Mouse (Mus musculus) neutrophil, adult 5-6 weeks (primary cell): Measurements from ENCODE around the gene Nos1. TPM values are rescaled to one million over a fixed set of nuclear protein-coding genes. Genes with fewer than 3 reads are reported as not detected.

ENCODE experiments used
- ATAC-seq: fragments of 151-379, 151-347 bp; 2 replicates; pipeline ENCODE4 v1.8.0; 2017; ENCODE audit warnings: mild to moderate bottlenecking, moderate TSS enrichment; ENCODE audit not compliant: insufficient number of reproducible peaks, poor library complexity, low FRiP score, severe bottlenecking; ENCODE audit errors: extremely low read depth
- total RNA-seq: library from RNA; stranded (forward); fragments of 200-1000 nt; gene quantifications from 2 replicates; pipeline ENCODE4 v1.2.3, GENCODE M21; 2017

Gene Nos1
- total RNA-seq, 1 experiment from 2014 or later: not detected

DNA sequence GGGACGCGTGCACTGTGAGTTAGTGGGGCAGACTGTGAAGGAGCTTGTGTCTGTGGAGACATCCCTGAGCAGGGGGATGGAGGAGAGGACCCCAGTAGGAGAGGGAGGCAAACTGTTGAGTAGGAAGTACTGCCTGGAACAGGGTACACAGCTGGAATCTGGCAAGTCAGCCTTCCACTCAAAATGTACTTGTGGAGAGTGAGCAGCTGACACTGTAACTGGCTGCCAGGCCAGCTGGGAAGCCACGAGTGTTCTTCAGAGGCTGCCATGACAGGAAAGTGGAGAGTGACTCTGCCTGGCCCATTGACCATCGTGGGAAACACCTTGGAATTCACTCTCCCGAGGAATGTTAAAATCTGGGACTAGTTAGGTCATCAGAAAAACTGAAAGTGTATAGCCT is 201.1 kb downstream of the Nos1 start:
- no peak for ATAC-seq

DNA sequence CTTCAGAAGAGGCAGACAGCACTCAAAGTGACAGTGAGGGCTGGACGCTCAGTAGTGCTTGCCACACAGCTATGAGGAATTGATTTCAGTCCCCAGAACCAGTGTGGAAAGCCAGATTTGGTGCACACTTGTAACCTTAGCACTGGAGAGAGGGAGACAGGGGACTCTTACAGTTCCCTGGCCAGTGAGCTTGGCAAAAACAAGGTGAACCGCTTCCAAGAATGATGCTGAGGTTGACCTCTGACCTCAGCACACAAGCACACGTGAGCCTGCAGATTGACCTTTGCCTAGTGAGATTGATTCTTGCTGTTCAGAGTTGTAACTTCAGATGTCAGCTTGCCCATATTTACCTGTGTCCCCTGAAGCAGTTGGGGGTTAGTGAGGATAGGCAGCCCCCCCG is 205.5 kb downstream of the Nos1 start:
- ATAC-seq: no peak

DNA sequence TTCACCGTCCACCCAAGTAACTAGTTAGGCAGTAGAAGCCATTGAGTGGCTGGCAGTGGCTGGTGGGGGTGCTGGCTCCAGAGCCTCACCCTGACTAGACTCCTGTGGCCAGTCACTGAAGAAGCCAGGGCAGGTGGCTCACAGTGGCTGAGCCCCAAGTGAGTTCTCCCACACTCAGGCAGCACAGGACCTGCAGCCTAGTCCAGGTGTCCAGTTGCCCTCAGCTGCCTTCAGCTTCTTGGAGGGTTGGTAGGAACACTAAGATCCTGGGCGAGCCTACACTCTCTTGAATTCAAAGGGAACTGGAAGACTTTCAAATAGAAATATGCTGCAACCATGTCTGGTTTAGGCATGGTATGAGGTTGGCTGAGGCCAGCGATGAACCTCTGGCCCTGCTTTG is 207.1 kb downstream of the Nos1 start:
- ATAC-seq: no peak

DNA sequence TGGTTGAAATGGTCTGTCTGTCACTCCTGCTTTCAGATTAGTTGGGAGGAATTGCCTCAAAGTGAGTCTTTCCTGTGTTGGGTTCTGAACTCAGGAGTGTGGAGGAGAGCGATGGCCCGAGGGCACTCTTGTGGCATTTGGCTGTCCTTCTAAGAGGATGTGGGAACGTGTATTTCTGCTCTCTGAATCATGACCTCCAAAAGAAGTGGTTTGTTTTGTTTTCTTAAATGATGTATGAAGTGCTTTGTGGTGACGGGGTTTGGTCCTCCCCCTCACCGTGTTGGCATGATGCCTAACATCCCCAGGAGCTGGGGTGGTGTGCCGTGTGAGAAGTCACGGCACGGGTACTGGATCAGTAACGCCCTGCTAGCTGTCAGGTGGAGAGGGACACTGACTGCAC is 207.5 kb downstream of the Nos1 start:
- no peak for ATAC-seq

DNA sequence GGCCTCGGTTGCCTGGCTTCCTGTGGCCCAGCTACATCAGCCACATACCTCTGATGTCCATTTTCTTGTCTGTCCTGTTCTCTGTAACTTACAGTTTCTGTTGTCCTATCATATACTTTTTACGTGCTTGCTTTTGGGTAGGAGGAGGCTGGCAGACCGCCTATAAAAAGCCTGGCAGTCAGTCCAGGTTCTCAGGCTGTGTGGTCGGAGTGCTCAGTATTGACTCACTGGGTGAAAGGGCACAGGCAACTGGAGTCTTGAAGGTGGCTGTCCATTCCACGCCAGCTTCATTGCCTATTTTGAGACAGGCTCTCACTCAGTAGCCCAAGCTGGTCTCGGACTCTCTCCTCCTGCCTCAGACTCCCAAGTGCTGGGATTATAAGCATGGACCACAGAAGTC is 208.9 kb downstream of the Nos1 start:
- no peak for ATAC-seq

DNA sequence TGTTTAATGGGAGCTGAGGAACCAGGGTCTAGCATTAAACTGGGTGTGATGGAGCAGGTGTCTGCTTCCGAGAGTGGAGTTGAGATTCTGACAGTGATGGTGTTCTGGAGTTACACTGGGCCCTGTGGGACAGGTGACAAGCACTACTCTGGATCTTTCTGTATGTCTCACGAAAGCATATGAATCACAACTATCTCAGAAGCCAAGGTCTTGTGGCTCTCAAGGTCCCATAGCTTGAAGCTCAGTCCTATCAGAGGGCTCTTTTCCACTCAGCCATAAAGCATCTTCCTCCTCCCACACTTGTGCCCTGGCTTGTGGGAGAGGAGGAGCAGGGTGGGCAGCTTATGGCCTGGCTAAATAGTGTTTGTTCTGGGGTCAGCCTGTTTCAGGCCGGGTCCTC is 210.1 kb downstream of the Nos1 start:
- no peak for ATAC-seq

DNA sequence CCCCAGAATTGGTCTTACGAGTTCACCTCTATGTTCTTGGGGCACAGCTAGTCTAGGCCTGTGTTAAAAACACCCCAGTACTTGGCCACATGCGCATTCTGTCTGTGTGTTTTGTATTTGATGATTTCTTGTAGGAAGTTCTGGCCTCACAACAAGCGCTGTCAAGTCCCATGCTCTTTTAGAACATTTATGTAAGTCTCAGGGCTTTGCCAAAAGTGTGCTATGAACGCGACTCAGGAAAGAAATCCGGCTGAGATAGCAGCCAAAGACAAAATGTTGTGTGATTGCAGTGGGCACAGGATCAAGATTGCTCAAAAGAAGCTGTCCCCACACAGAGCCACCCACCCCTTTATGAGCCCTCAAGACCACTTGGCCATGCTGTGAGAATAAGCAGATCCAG is 212.7 kb downstream of the Nos1 start:
- ATAC-seq: no peak

- ATAC-seq: no peak
Observed at GRCm38 (mm10) chr5:117995372-117995901, 214.6 kb downstream of the Nos1 start.

DNA sequence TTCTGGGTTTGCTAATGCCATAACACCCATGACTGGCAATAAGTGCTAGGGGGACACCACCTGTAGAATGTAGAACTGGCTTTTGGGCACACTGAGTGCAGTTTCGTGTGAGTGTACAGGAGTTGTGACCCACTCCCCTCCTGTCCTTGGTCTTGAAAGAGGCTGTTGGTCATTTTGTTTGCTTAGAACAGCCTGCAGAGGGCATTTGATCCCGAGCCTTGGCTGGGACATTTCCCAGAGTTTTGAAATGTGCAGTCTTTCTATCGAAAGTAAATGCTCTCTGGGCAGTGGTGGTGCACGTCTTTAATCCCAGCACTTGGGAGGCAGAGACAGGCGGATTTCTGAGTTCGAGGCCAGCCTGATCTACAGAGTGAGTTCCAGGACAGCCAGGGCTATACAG is 215.1 kb downstream of the Nos1 start:
- no peak for ATAC-seq

DNA sequence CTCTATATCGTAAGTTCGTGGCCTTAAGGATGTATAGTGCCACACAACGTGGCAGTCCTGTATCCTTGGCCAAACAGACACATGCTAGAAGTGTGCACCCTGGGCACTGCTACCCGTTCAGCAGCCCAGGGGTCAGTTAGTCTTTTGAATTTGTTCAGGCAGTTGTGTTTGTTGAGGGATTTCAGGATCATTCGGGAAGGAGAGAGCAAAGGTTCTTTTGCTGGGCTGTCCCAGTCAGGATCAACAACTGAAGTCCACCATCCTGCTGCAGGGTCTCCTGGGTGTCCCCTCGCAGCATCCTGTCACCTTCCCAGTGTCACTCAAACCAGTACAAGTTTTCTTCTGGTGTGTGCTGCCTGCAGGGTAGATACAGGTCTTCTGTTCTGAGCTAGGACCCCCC is 215.7 kb downstream of the Nos1 start:
- ATAC-seq: no peak

DNA sequence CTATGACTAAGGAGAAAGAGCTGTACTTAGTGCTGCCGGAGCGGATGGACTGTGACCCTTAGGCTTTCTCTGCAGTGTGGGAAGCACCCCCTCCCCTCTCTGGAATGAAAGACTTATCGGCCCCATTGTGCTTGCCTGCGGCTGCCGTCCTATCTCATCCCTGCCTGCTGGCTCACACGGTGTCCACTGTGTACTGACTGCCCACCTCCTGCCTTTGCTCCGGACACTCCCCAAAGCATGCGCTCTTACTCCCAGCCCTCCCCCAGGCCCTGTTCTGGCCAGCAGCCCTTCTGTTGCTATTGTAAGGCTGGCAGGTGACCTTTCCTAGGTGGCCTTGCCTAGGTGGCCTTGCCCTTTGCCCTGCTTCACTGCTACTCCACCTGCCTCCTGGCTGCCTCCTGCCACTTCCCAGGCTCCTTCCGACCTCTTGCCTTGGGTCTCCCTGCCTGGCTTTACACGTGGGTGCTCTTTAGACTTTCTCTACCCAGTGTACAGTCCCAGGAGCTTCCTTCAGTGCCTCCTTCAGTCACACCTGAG is 216.7 kb downstream of the Nos1 start:
- no peak for ATAC-seq

DNA sequence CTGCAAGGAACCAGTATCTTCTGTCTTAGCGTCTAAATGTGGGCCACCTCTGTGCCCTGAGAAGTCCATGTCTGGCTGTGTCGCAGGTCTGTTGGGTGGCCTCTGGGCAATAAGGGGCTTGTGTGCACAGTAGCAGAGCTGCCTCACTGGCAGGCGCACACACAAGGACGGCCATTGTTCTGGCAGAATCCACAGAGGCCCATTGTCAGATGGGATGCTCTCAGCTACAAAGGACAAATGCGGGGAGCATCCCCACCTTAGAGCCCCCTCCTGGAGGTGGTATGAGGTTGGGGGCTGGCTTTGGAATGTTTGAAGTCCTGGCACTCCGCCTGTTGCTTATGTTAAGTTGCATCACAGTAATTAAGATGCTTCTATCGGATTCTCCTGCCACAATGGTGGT is 218.2 kb downstream of the Nos1 start:
- ATAC-seq: no peak

DNA sequence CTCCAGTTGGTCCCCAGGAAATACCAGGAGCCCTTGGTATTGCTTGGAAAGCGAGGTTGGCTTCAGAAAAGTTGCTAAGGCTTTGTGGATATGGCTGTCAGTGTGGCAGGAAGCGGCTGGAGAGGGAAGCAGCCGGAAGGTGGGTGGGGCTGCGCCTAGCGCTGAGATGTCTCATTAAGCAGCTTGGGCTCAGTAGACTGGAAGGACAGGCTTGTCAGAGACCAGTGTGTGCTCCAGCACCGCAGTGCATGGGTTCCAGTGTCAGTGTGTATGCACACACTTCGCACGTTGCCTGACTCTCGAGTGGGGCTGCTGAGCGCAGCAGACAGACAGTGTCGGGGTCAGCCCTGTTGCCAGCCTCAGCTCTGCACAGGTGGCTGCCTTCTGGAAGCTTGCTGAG is 218.8 kb downstream of the Nos1 start:
- ATAC-seq: no peak

DNA sequence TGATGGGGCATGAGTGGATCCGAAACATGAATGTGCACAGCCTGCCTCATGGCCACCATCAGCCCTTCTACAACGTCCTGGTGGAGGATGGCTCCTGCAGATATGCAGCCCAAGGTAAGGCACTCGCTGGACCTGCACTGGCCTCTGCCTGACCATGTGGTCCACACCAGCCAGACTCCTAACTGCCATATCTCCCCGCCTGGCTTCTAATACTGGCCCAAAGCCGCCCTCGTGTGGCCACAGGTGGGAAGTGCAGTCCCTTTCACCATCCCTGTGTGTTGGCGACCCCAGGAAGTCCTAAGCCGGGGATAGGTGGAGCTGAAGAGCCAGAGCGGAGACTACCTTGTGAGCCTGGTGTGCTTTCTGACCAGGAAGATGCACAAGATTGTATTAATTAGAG is 221.2 kb downstream of the Nos1 start:
- ATAC-seq: no peak

- ATAC-seq: no peak; the same call in 1 of the 2 replicates
Observed at GRCm38 (mm10) chr5:118004619-118005018, 223.8 kb downstream of the Nos1 start.

- no peak for ATAC-seq
Observed at GRCm38 (mm10) chr5:118005728-118006127, 224.9 kb downstream of the Nos1 start.

DNA sequence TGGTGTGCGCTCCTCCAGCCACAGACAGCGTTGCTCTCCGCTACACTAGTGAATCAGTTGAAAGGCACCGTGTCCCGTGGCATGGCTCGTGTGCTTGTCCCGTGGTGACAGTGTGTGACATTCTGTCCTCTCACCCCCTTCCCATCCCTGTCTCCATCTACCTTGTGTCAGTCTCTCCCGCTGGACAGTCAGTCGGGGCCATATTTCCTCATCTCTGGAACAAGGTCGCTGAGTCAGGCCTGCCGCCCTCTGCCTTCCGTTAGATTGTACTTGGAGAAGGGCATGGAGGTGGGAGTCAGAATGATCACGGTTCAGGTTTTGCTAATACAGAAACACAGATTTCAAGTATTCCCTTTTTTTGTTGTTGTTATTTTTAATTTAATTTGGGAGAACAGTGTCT is 227.5 kb downstream of the Nos1 start:
- ATAC-seq: no peak

Other genes starting within 250 kb of the Nos1 start
- gene Fbxo21, start 195.7 kb downstream of the Nos1 start, total RNA-seq: 15.0 and 15.9 TPM in 2 replicates
- gene Tesc, start 246.7 kb downstream of the Nos1 start, total RNA-seq: 0.61 and 0.93 TPM in 2 replicates